Mouse (Mus musculus) intestine, embryonic 15.5 days (tissue): ENCODE data around the gene Stxbp1. TPM values are rescaled to one million over a fixed set of nuclear protein-coding genes. Genes with fewer than 3 reads are reported as not detected.

Experiments
- ATAC-seq: fragments of 200-750 bp; cut with Nextera tagmentation; 2 replicates; pipeline ENCODE4 v1.8.0; 2017; ENCODE audit warnings: moderate TSS enrichment, moderate library complexity
- H3K27ac ChIP-seq: fragments of 300-500 bp; sonication (generic); 2 replicates; pipeline ENCODE4 v1.5.1; 2015; ENCODE audit warnings: mild to moderate bottlenecking, inconsistent platforms
- H3K27me3 ChIP-seq: fragments of 300-500 bp; sonication (generic); replicated peaks from 2 replicates; pipeline ENCODE4 v1.6.1; 2015; ENCODE audit warnings: inconsistent platforms
- H3K36me3 ChIP-seq: fragments of 300-500 bp; sonication (generic); 2 replicates; pipeline ENCODE4 v1.6.1; 2015; ENCODE audit warnings: inconsistent platforms
- H3K4me1 ChIP-seq: fragments of 300-500 bp; sonication (generic); replicated peaks from 2 replicates; pipeline ENCODE4 v1.6.1; 2015; ENCODE audit warnings: inconsistent platforms
- H3K4me2 ChIP-seq: fragments of 300-500 bp; sonication (generic); replicated peaks from 2 replicates; pipeline ENCODE4 v1.6.1; 2015; ENCODE audit warnings: mild to moderate bottlenecking, inconsistent platforms
- H3K4me3 ChIP-seq: fragments of 300-500 bp; sonication (generic); replicated peaks from 2 replicates; pipeline ENCODE4 v1.5.1; 2015; ENCODE audit warnings: inconsistent platforms
- H3K9ac ChIP-seq: fragments of 300-500 bp; sonication (generic); 2 replicates; pipeline ENCODE4 v1.6.1; 2015; ENCODE audit warnings: inconsistent platforms
- H3K9me3 ChIP-seq: fragments of 300-500 bp; sonication (generic); 2 replicates; pipeline ENCODE4 v1.6.1; 2016; ENCODE audit warnings: inconsistent platforms
- WGBS: fragments of 180-500 bp; shearing (Covaris S2); methylation state at CpG from one replicate; pipeline ENCODE4 v1.1.7; 2015; 5-methylcytosine and 5-hydroxymethylcytosine counted together
- polyA plus RNA-seq: library from polyadenylated mRNA; unstranded; fragments of >200 nt; fragmentation: Nextera tagmentation; extraction: Ambion mirVana; gene quantifications from 2 replicates; pipeline ENCODE4 v1.2.1, GENCODE M21; 2015

Gene Stxbp1
- polyA plus RNA-seq, 1 experiment from 2014 or later, result 21.2 TPM

- 51% methylated on average over 10 of the region's 10 CpGs for WGBS
- Histone ChIP-seq H3K9ac (no peak overlapping the region), H3K4me1 (no peaks in the 10 kb centered on the region), H3K27ac (no peak overlapping the region), H3K4me3 (no peak overlapping the region), H3K27me3 (no peaks in the 10 kb centered on the region), H3K9me3 (no peaks in the 10 kb centered on the region), H3K4me2 (no peak overlapping the region), H3K36me3 (peaks cover 9% of the 10 kb centered on the region)
- ATAC-seq, result no peak
These were observed 48.6 kb downstream of the Stxbp1 start for GRCm38 (mm10) chr2:32798251-32798962.

GRCm38 (mm10) chr2:32795748-32796418 is 51.2 kb downstream of the Stxbp1 start:
- Histone ChIP-seq H3K4me1 (no peaks in the 10 kb centered on the region), H3K27ac (no peak overlapping the region), H3K9ac (no peak overlapping the region), H3K4me3 (no peak overlapping the region), H3K27me3 (no peaks in the 10 kb centered on the region), H3K9me3 (no peaks in the 10 kb centered on the region), H3K36me3 (peaks cover 9% of the 10 kb centered on the region), H3K4me2 (no peak overlapping the region)
- 90% methylated on average over 13 of the region's 13 CpGs for WGBS
- ATAC-seq, result no peak

GRCm38 (mm10) chr2:32791297-32791696 is 55.7 kb downstream of the Stxbp1 start:
- Histone ChIP-seq H3K9ac (no peak overlapping the region), H3K27me3 (no peaks in the 10 kb centered on the region), H3K27ac (no peak overlapping the region), H3K4me1 (no peaks in the 10 kb centered on the region), H3K4me3 (no peak overlapping the region), H3K4me2 (no peak overlapping the region), H3K9me3 (no peaks in the 10 kb centered on the region), H3K36me3 (0 out of 2 replicates have a peak, but pooled peaks cover 2% of the 10 kb centered on the region)
- ATAC-seq, result no peak
- 75% methylated on average over 6 of the region's 6 CpGs for WGBS

GRCm38 (mm10) chr2:32788581-32788980 is 58.5 kb downstream of the Stxbp1 start:
- no peak for ATAC-seq
- 59% methylated on average over 2 of the region's 2 CpGs for WGBS

GRCm38 (mm10) chr2:32787176-32787575 is 59.9 kb downstream of the Stxbp1 start:
- H3K27ac ChIP-seq, result no peak overlapping the region
- no peaks in the 10 kb centered on the region for H3K9me3 ChIP-seq
- no peaks in the 10 kb centered on the region for H3K27me3 ChIP-seq
- no peak overlapping the region for H3K4me3 ChIP-seq
- H3K36me3 ChIP-seq, result no peaks in the 10 kb centered on the region
- no peak for ATAC-seq
- WGBS, result 64% methylated on average over 6 of the region's 6 CpGs
- H3K4me2 ChIP-seq, result no peak overlapping the region
- H3K9ac ChIP-seq, result no peak overlapping the region
- H3K4me1 ChIP-seq, result no peaks in the 10 kb centered on the region

More at GRCm38 (mm10) chr2:32788581-32788980, 58.5 kb downstream of the Stxbp1 start:
- H3K9me3 ChIP-seq, result no peaks in the 10 kb centered on the region
- no peak overlapping the region for H3K4me2 ChIP-seq
- H3K36me3 ChIP-seq, result no peaks in the 10 kb centered on the region
- H3K4me3 ChIP-seq, result no peak overlapping the region
- H3K27me3 ChIP-seq, result no peaks in the 10 kb centered on the region
- H3K9ac ChIP-seq, result no peak overlapping the region
- no peak overlapping the region for H3K27ac ChIP-seq
- H3K4me1 ChIP-seq, result no peaks in the 10 kb centered on the region

GRCm38 (mm10) chr2:32784048-32784681 is 62.9 kb downstream of the Stxbp1 start, which contains the start of gene Cfap157:
TSS of gene Cfap157 (minus strand) at chr2:32784428.
- no peak within 1 kb of the TSS for H3K4me3 ChIP-seq
- no peak within 1 kb of the TSS for H3K4me2 ChIP-seq
- no peaks in the 10 kb centered on the region for H3K9me3 ChIP-seq
- no peaks in the 10 kb centered on the region for H3K4me1 ChIP-seq
- no peak within 1 kb of the TSS for H3K27ac ChIP-seq
- no peaks in the 10 kb centered on the region for H3K27me3 ChIP-seq
- no peak within 1 kb of the TSS for H3K9ac ChIP-seq
- no peak for ATAC-seq
- 53% methylated on average over 4 of the region's 4 CpGs for WGBS
- no peaks in the 10 kb centered on the region for H3K36me3 ChIP-seq

- Histone ChIP-seq H3K36me3 (no peaks in the 10 kb centered on the region), H3K4me1 (no peaks in the 10 kb centered on the region), H3K4me2 (no peak overlapping the region), H3K9ac (no peak overlapping the region), H3K4me3 (no peak overlapping the region), H3K9me3 (no peaks in the 10 kb centered on the region), H3K27me3 (no peaks in the 10 kb centered on the region), H3K27ac (no peak overlapping the region)
- ATAC-seq, result no peak
- WGBS, result 68% methylated on average over 6 of the region's 6 CpGs
These were observed 65.3 kb downstream of the Stxbp1 start for GRCm38 (mm10) chr2:32781710-32782109.

- H3K4me2 ChIP-seq, result no peak overlapping the region
- no peaks in the 10 kb centered on the region for H3K36me3 ChIP-seq
- peaks cover 9% of the 10 kb centered on the region; the same call in 1 of the 2 replicates for H3K4me1 ChIP-seq
- WGBS, result 91% methylated on average over 6 of the region's 6 CpGs
- H3K9ac ChIP-seq, result no peak overlapping the region
- no peaks in the 10 kb centered on the region for H3K27me3 ChIP-seq
- ATAC-seq, result no peak
- H3K27ac ChIP-seq, result no peak overlapping the region
- no peak overlapping the region for H3K4me3 ChIP-seq
- H3K9me3 ChIP-seq, result no peaks in the 10 kb centered on the region
These were observed 67.3 kb downstream of the Stxbp1 start for GRCm38 (mm10) chr2:32779714-32780113.

- WGBS, result 17% methylated on average over 8 of the region's 8 CpGs
- no peaks in the 10 kb centered on the region for H3K9me3 ChIP-seq
- no peak overlapping the region for H3K4me2 ChIP-seq
- H3K27ac ChIP-seq, result no peak overlapping the region
- no peak overlapping the region for H3K9ac ChIP-seq
- H3K4me1 ChIP-seq, result peaks cover 14% of the 10 kb centered on the region; the same call in 1 of the 2 replicates
- no peak for ATAC-seq
- no peaks in the 10 kb centered on the region for H3K27me3 ChIP-seq
- no peak overlapping the region for H3K4me3 ChIP-seq
- no peaks in the 10 kb centered on the region for H3K36me3 ChIP-seq
These were observed 67.9 kb downstream of the Stxbp1 start for GRCm38 (mm10) chr2:32779131-32779530.

- WGBS, result 95% methylated on average over 6 of the region's 6 CpGs
- Histone ChIP-seq H3K27ac (no peak overlapping the region), H3K4me1 (peaks cover 17% of the 10 kb centered on the region; the same call in 1 of the 2 replicates), H3K4me2 (no peak overlapping the region), H3K9me3 (no peaks in the 10 kb centered on the region), H3K9ac (no peak overlapping the region), H3K36me3 (no peaks in the 10 kb centered on the region), H3K4me3 (no peak overlapping the region), H3K27me3 (no peaks in the 10 kb centered on the region)
- no peak for ATAC-seq
These were observed 69.0 kb downstream of the Stxbp1 start for GRCm38 (mm10) chr2:32778081-32778480.

- Histone ChIP-seq H3K27ac (no peak overlapping the region), H3K4me2 (peak overlapping the region; percentile 87), H3K27me3 (no peaks in the 10 kb centered on the region), H3K9me3 (no peaks in the 10 kb centered on the region), H3K9ac (peak overlapping the region; percentile 36; the same call in 1 of the 2 replicates), H3K36me3 (no peaks in the 10 kb centered on the region), H3K4me3 (peak overlapping the region; percentile 58), H3K4me1 (peaks cover 24% of the 10 kb centered on the region)
- ATAC-seq, result no peak
- 15% methylated on average over 22 of the region's 22 CpGs for WGBS
These were observed 70.9 kb downstream of the Stxbp1 start for GRCm38 (mm10) chr2:32776192-32776591.

GRCm38 (mm10) chr2:32775359-32776074 is 71.5 kb downstream of the Stxbp1 start, which contains the start of the genes Ttc16 and Ptrh1:
TSS of gene Ttc16 (minus strand) at chr2:32775633.
TSS of gene Ptrh1 (plus strand) at chr2:32775786.
- ATAC-seq, result peak; percentile 96
- Histone ChIP-seq H3K9me3 (no peaks in the 10 kb centered on the region), H3K27ac (peak within 1 kb of the TSS; percentile 72), H3K4me1 (peaks cover 24% of the 10 kb centered on the region), H3K9ac (peak within 1 kb of the TSS; percentile 36), H3K4me3 (peak within 1 kb of the TSS; percentile 58), H3K4me2 (peak within 1 kb of the TSS; percentile 87), H3K36me3 (no peaks in the 10 kb centered on the region), H3K27me3 (no peaks in the 10 kb centered on the region)
- under 1% methylated on average over 46 of the region's 46 CpGs for WGBS
